Mouse (Mus musculus) heart, adult 8-10 months (tissue): Measurements from ENCODE around the gene Kcnj12. TPM values are rescaled to one million over a fixed set of nuclear protein-coding genes. Genes with fewer than 3 reads are reported as not detected.
A peak's percentile ranks its signal among the peaks of the same experiment; 100 is the strongest.

Experiments
- DNase-seq: peaks from one replicate; pipeline ENCODE4 v3.0.0; 2022; ENCODE audit warnings: low spot score
- total RNA-seq, 4 experiments: library from RNA; stranded (reverse); gene quantifications; 2 replicates each; pipeline ENCODE4 v1.2.4; 2022

Kcnj12 gene
- total RNA-seq, 4 experiments from 2014 or later, result 23.1 to 32.7 (median 25.0) TPM

DNA sequence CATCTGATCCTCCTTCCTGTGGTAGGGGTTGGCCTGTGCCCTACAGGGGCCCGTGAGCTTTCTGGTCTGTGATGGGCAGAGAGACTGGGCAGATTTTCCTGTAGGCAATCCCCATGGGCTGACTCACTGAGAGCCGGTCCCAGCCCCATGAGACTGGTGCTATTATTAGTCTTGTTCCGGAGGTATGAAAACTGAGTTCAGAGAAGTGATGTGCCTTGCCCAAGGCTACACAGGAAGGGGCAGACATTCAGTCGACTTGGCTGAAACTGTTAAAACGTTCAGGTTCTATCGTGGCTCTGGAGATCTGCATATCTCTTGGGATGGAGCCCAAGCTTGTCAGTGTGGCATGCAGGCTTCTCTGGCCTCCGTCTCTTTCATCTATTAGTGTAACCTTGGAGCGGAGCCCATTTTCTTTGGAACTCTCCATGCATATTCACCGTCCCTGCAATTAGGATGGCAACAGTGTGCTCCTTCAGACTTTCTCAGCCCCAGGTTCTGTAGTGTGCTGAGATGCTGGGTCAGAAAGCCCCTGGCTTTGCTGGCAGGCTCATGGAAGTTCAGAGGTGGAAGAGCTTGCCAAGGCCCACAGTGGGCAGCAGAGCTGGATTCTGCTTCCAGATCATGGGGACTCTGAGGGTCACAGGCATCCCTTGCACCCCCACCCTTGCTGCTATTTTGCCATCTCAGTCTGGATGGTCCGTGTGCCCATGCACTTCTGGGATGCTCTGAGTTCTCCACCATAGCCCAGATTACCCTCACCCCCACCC is 37.5 kb downstream of the Kcnj12 start:
- DNase-seq, result peak; percentile 25

DNA sequence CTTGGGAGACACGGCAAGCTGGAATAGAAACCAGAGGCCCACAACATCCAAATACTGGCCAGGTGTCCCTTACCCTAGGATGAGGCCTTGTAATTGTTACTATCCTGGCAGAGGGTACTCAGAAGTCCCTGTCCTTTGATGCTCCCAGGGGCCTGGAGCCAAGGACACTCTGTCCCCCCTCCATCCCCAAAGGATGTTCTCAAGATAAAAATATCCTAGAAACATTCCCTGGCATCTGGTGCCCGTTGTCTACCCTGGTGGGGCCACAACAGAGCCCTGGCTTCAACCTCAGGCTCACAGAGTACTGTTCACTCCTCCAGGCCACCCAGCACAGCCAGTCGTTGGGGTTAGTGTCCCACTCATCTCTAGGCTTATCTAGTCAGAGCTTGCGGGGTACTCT is 38.3 kb downstream of the Kcnj12 start:
- peak; percentile 29 for DNase-seq

DNA sequence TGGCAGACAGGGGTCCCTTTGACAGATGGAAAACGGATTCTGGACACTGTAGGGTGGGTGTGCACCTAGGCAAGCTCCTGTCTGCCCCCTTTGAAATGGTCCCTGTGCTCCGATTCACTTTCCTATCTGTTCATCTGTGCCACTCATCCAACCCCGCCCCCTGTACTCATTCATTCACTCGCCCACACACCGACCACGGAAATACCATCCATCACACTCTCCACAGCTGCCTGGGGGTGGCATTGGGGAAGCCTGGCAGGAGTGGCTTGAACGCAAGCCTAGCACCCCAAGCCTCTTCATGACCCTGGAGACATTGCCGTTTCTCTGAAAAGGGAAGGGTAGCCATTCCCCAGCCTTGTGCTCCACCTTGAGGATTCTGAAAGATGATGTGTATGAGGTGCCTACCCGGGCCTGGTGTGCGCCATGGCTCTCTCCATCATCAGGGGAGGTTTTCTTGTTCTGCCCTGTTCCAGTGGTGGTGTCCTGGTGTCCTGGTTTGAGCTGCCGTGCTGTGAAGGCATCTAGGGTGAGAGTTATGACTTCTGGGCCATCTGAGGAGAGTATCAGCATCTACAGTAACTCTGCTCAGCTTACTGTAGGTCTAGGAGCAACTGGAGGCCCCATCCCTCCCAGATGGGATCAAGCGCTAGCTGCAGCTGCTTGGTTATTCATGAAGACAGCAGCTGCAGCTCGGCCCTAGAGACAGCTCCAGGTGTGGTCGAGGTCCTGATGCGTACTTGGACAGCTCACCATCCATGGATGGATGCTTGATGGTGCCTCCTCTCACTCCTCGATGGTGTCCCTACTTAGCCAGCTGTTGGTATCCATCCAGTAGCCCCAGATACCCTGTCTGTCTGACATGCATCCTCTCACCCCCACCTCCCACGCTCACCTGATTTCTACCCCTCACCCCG is 40.4 kb downstream of the Kcnj12 start:
- no peak for DNase-seq

DNA sequence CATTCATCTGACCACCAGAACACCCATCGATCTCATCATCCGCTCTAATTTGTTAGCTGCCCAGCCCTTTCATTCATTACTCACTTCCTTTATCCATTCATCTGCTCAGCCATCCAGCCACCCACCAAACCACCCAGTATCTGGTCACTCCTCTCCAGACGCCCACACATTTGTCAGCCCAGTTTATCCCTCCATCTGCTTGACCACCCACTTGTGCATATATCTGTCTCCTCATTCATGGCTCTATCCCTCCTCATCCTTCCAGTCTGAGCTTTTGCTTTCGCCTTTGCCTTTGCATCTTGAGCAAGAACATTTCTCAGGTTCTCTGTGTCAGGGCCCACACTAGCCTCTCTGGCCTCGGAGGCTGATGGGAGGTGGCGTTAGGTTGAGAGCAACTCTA is 41.1 kb downstream of the Kcnj12 start:
- no peak for DNase-seq

DNA sequence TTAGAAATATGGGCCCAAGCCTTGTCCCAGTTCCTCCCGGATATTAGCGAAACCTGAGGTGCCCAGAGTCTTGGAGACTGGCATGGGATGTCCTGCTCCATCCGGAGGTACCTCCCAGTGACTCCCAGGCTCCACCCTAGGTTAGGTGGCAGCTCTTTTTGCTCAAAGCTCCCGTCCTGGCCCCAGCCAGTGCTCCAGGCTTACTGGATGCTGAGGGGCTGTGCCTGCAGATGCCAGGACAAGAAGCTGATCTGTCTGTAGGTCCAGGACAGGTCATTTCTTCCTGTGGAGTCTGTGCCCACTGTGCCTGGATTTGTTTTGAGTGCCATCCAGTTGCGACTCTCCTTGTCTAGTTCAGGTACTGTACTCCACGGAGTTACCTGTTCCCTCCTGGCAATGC is 43.3 kb downstream of the Kcnj12 start:
- no peak for DNase-seq

DNA sequence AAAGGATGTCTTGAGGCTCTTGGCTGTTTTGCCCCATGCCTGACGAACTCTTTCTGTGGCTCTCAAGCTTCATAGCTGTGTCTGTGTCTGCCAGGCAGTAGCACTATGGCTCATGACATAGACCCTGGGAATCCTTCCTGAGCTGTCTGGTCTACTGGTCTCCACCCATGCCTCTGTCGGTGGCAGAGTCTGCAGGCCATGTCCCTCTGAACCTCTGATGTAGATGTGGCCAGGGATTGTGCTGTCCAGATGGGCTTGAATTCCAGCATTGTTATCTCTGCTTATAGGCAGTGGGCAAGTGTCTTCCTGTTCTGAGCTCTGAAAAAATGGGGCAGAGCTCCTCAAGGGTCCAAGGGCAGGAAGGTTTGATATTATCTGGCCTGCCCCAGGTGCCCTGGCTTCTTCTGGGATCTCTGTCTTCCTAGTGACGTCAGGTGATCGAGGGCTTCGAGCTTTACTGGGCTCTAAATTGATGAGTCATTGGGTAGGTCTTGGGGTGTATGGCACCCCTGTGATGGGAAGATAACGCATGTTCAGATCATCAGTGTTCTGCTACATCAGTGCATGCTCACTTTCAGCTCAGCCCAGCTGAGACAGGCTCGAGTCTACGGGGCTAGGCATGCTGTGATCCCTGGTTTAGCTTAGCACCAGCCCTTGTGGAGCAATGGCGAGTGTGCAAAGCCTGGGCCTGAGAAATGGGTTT is 44.9 kb downstream of the Kcnj12 start:
- DNase-seq, result no peak

DNA sequence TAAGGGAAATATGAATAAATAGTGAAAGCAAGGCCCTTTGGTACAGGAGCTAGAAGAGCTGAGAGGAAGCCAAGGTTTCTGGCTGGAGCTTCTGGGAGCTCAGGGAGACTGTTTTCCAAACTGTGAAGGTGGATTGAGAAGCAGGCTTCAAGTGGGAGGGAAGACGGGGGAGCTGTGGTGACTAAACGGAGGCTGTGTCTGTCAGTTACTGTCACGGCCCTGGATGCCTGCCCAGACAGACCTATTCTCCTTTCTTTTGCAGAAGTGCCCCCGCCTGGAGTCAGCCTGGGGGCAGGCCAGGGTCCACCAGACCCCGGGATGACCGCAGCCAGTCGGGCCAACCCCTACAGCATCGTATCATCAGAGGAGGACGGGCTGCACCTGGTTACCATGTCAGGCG is 46.5 kb downstream of the Kcnj12 start:
- DNase-seq, result no peak

DNA sequence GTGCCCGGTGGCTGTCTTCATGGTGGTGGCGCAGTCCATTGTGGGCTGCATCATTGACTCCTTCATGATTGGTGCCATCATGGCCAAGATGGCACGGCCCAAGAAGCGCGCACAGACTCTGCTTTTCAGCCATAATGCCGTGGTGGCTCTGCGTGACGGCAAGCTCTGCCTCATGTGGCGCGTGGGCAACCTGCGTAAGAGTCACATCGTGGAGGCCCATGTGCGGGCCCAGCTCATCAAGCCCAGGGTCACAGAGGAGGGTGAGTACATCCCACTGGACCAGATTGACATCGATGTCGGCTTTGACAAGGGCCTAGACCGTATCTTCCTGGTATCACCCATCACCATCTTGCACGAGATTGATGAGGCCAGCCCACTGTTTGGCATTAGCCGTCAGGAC is 47.3 kb downstream of the Kcnj12 start:
- no peak for DNase-seq

DNA sequence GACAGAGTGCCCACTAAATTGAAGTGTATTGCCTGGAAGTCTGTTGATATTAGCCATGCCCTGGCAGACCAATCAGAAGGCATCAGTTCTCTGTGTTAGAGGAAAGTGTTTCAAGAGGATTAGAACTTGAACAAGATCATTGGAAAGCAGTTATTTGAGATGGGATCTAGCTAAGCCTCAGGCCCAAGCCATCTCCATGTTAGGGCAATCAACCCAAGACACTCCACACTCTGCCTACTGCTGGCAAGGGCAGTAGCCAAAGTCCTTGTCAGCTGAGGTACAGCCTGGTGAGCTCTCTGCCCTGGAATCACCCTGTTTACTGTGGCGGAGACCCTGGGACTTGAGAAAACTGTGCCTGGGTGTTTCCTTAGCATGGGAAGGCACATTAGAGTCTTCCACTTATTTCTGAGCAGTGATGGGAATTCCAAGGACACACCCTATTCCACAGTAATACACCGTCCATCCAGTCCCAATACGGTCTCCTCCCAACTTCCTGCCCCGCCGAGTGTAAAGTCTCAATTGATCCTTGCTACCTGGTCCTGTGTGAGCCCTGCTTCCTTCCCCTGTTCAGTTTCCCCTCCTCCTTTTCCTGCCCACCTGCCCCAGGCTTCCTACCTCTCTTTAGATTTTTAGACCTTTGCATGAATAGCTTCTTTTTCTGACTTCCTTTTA is 52.4 kb downstream of the Kcnj12 start:
- no peak for DNase-seq

DNA sequence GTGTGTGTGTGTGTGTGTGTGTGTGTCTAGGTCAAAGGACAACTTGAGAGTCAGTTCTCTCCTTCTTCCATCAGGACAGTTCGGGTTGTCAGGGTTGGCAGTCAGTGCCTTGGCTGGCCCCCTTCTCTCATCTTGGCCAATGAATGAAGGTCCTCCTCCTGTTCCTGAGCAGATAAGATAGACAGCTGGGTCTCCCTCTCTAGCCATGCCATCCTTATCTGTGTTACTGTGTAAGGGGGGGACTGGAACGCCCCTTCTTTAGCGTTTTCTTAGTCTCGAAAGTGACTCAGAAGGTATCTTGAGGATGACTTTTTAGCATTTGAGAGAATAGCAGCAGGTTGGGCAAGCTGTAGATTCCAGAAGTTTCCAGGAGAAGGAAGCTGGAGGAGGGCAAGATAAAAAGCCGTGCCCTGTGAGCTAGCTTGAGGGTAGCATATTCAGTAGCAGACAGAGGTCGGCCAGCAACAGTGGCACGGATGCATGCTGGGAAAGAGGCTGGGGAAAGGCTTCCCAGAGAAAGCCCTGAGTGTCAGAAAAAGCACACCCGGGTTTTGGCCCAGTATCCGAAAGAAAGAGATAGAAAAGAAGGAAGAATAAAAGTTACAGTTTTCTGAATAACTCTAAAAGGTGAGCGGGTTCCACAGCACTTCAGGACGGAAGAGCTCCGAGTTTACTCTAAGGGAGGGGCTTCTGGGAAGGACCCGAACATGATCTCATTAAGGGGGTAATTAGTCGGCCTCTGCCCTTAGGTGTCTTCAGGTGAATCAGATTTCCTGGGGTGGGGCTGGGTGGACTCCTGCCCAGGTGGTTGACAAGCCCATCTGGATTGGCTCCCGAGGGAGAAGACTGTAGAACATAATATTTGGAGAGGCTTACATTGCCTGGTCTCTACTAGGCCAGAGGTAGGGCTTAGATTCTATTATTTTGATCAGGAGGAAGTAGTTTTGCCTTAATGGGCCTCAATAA is 53.3 kb downstream of the Kcnj12 start:
- DNase-seq, result no peak

DNA sequence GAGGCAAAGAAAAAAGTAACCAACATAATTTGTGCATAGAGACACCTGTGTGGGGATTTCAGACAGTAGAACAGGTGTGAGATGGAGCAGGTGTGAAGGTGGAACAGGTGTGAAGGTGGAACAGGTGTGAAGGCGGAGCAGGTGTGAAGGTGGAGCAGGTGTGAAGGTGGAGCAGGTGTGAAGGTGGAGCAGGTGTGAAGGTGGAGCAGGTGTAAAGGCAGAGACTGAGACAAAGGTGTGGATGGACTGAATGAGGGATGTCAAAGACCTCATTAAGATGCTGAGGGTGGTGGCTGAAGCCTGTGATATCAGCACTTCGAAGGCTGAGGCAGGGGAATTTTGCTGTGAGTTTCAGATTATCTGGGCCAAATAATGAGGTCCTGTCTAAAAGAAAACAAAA is 59.3 kb downstream of the Kcnj12 start:
- DNase-seq, result no peak

DNA sequence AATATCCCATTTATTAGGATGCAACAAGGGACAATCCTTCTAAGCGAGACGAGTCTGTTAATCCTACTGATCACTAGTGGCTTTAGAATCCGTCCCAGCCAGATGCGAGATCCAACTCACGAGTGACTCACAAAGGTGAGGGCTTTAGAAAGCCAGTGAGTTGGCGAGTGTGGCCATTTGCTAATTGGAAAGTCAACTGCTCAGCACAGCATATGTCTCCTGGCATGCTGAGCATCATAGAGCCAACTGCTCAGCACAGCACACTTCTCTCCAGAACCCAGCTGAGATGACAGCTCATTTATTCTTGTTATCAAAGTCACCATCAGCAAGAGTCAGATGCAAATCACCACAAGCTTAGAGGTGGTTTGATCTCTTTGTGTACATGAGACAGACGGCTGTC is 67.8 kb downstream of the Kcnj12 start:
- no peak for DNase-seq

DNA sequence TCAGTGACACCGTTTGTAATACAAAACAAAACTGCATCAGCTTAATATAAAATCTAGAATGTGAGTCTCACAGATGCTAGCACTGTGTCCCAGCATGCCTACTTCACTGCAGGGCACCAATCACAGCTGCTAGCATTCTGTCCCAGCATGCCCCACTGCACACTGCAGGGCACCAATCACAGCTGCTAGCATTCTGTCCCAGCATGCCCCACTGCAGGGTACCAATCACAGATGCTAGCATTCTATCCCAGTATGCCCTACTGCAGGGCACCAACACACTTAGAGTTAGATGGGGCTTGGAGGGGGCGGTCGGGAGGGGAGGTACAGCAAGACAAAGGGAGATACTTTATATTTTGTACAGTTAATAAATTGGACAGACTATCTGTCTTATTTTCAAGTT is 68.8 kb downstream of the Kcnj12 start:
- DNase-seq, result no peak

DNA sequence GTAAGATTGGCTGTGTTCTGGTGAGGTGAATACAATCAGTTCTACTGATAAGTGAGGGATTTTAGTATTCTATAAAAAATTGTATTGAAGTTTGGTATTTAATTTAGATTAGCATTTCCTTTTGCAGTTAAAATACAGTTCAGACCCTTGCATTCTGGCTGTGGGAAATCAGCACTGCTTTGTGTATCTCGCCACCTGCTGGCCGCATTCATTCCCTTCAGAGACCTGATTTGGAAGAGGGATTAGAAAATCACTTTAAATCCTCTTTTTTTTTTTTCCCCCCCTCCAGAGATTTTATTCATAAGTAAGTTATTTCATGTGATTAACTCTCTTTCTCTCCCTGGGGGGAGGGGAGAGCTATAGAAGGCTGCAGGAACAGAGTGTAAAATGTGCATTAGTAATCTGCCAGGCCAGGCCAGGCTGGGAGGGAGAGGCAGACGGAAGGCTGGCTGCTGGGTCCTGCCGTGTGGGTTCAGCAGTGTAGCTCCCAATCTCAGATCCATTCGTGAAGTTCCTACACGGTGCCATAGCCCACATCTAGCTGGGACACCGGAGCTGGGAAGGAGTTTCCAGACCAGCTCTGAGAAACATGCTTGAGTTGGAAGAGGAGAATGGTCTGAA is 69.4 kb downstream of the Kcnj12 start:
- peak; percentile 61 for DNase-seq

DNA sequence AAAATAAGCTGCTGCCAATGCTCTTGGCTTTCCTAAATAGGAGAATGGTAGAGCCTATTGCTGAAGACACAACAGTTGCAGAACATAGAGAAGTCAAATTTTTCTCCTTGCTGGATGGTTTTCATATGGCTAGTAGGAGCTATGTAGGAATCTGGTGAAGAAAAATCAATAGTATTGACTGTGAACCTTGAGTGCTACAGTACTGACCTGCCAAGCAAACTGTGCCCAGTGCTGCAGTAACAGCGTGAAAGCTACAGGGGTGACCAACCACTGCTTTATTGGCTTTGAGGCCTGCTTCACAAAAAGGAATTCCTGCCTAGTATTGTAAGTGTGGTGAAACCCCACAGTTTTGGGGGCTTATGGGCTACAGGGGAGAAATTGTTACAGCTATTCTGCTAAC is 75.7 kb downstream of the Kcnj12 start:
- no peak for DNase-seq

DNA sequence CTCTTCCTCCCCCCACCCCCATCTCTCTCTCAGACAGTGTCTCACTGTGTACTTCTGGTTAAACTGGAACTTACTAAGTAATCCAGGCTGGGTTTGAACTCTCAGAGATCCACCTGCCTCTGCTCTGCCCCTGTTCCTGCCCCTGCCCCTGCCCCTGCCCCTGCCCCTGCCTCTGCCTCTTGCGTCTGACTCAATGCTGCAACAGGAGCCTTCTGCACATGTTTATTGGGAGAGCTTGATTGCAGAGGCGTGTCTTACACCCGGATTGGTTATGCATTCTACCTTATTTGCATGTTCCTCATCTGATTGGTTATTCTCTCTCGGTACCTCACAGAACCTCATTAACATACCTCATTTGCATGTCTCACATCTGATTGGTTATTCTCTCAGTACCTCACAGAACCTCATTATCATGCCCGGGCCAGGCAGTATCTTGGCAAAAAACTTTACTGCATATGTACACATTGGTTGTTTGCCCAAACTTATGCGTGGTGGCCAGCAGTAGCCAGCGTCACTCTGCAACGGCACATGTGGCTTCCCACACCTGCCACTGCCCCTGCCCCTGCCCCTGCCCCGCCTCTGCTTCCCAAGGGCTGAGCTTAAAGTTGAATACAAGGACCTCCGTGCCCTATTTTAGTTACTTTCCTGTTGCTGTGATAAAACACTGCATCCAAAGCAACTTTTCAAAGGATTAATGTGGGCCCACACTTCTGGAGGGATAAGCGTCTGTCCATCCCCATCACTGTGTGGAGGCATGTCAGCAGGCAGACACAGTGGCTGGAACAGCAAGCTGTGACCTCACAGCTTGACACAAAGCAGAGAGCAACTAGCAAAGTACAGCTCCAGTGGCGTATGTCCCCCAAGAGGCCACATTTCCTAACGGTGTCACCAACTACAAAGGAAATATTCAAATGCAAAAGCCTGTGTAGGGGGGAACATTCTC is 80.3 kb downstream of the Kcnj12 start:
- no peak for DNase-seq

DNA sequence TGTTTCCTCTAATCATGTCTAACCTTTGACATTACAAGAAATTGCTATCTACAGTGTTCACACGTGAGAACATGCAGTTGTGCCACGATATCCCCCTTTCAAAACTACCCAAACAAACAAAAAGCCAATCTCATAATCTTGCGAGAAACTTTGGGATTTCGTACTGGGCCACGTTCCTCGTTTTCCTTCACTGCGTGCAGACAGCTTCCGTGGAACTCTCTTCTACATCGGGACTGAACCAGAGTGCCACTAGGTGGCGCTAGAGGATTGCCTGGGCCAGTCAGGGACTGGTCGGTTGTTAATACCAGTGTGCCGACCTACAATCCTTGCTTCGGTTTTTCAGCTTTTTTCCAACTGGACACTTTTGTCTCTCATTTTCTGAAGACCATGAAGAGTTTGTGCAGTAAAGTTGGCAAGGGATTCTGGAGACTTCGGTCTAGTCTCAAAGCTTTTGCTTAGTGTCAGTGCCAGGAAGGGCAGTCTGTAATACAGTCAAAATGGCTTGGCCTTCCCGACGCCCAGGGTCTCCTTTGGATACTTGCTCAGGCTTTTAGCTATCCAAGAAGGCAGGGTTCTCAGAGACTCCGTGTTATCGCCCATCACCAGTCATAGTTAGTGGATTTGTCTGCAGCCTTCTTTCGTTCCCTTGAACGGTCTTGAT is 82.0 kb downstream of the Kcnj12 start:
- DNase-seq, result peak; percentile 77

DNA sequence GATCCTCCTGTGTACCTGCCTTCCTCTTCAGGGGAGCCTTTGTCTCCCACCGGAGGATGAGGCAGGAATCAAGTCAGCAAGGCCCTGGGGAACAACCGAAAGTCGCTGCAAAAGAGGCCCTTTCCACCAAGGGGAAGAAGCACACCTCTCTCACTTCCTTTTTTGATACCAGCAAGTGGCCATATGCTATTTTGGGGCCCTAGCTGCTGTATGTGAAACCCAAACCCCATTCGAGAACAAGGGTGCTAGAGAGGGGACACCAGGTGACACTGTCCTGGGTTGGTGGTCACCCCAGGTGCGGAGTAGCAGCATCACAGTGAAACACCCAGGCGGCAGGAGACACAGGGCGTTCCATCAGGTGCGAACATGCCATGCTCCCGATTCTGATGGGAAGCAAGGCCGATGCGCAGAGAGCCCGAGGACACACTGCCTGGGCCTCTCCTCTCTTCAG is 86.6 kb downstream of the Kcnj12 start:
- no peak for DNase-seq
